Mouse (Mus musculus) ovary, postnatal 10 days (tissue): ENCODE results near the gene Eif3l.
A peak's percentile ranks its signal among the peaks of the same experiment; 100 is the strongest.
"Not testable (repeated sequence)": the region's sequence is repeated elsewhere in the genome, so short reads cannot be mapped to it uniquely, and the experiment has no call there.

ENCODE experiments used
- DNase-seq: peaks from one replicate; pipeline ENCODE4 v3.0.0; 2022; ENCODE audit warnings: low spot score

Gene Eif3l

DNA sequence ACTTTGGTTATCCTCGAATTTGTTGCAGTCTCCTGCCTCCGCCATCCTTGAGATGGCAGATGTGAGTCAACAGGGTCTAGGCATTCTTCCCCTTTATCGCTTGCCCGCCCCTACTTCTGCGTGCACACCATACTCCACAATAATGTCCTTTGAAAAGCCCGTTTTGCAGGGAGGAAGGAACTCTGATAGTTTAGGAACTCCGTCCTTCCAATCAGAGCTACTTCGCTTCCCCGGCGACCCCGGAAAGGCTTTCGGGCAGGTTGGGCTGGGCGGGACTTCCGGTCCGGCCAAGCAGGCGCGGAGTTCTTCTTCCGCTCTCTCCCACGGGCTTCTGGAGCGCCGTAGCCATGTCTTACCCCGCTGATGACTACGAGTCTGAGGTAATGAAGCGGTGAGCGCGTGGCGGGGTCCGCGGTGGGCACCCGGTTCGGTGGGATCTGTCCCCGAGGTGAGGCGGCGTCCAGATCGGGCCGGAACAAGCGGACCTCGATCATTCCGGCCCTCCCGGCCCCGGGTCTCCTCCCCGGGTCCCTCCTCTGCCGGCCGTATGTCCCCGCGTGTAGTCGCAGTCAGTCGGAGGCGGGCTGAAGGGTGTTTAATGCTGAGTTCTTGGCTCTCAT is at the start of gene Eif3l:
Eif3l (plus strand) TSS at position 267 of the 620 bp plus-strand sequence.
- peak; percentile 76 for DNase-seq

DNA sequence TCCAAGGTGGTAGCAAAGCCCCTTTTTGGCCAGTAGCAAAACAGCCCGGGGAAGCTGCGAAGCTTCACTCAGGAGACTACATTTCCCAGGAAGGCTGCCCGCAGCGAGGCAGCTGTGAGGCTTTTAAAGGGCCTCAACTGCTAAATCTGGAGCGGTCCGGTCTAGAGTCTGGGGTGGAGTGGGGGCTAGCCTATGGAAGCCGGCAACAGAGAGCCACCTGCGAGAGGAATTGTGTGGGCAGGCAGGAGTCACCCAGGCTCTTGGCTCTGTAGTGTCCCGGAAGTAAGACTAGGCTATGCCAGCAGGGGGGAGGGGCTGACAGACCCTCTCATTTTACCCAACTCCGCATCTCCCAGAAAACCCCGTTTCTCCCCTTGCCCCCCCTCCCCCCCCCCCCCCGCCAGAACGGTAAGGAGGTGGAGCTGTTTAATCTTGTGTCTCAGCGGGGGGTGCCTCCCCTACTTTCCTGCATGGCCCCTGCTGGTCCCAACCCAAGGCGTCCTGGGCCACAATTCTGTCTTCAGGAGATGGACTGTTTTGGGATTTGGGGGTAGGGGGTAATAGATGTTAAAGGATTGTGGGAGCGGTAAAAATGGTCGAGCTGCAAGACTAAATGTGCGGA is 49.2 kb upstream of the Eif3l start:
- no peak for DNase-seq

DNA sequence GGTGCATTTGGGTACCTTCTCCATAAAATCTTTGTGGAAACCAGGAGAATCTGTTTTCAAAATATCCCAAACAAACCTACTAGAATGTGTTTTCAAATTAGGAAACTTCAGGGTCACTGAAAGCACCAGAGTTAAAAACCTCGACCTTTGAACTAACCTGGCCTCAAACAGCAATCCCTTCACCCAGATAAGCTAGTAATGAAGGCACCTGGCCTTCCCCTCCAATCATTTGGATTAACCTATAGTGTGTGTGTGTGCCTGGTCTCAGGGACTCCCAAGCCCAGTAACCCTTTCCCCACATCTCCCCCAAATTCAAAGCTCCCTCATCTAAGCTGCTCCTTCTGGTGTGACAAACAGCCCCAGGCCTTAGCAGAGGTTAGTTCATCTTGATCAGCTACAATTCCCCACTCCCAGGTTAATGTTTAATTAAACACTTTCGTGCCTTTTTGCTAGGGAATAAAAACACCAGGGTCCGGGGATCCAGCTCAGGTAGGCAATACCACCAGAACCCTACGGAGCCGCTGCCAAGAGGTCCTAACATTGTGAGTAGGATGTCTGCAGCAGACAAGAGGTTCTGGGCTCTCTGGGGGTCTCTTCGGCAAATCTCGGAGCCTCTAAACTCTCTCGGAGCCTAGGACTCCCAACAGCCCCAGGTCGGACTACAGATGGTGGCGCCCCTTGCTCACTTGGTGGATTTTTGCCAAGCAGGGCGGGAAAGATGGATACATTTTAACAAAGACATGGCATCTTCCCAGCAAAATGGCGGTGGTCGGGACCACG is 48.3 kb upstream of the Eif3l start:
- no peak for DNase-seq

DNA sequence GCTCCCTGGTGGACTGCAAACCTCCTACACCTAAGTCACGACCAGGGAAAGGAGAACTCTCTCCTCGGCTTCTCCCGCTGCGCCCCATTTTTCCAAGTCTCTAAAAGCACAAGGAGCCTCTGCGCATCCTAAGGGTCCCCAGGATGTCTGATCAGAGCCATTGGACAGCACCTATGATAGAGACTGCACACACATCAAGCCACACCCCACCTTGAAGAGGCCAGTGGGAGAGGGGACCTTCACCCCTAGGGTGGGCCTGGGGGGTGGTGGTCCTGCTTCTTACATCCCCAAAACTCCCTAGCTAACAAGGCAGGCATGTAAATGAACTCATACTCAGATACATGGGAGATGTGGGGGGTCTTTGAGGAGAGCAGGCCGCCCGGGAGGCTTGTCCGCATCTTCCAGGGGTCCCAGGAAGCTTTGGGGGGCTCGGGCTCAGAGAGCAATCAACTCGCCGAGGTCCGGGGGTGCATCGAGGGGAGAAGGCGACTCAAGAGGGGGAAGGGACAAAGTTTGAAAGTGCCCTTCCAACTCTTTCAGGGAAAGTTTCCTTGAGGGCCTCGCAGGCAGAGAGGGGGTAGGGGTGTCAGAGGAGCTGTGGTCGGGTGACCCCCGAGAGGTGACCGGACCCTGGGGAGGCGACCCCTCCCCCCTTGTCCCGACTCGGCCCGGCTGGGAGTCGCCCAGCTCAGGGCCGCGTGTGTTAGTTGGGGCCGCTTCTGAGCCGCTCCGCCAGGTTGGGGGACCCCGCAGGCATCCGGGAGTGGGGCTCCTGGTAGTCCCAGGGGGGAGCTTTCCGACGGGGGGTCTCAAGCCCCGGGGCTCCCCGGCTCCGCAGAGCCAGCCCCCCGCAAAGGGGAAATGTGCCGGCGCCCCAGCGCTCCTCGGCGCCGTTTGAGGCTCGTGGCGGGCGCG is 47.4 kb upstream of the Eif3l start:
- DNase-seq: peak; percentile 43

DNA sequence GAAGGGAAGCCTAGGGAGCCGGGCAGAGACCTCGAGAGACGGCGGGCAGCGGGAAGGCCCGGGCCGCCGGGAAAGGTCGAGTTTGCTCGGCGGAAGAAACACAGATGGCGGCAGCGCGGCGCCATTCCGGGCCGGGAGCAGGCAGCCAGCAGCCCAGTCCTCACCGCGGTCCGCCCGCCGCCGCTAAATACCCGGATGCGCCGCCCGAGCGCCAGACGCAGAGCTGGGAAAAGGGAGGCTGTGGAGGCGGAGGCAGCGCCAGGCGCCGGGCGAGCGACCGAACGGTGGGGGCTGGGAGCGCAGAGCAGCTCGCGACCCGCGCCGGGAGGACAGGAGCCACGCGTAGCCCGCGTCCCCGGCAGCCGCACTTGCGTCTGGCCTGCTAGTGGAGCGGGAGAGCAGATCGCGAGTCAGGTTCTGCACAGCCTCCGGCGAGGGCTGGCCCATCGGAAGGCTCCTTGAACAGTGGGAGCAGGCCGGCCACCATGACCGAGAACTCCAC is 46.7 kb upstream of the Eif3l start, which contains the start of gene H1f0:
H1f0 (plus strand) TSS at position 214 of the 502 bp plus-strand sequence.
- peak; percentile 98 for DNase-seq

DNA sequence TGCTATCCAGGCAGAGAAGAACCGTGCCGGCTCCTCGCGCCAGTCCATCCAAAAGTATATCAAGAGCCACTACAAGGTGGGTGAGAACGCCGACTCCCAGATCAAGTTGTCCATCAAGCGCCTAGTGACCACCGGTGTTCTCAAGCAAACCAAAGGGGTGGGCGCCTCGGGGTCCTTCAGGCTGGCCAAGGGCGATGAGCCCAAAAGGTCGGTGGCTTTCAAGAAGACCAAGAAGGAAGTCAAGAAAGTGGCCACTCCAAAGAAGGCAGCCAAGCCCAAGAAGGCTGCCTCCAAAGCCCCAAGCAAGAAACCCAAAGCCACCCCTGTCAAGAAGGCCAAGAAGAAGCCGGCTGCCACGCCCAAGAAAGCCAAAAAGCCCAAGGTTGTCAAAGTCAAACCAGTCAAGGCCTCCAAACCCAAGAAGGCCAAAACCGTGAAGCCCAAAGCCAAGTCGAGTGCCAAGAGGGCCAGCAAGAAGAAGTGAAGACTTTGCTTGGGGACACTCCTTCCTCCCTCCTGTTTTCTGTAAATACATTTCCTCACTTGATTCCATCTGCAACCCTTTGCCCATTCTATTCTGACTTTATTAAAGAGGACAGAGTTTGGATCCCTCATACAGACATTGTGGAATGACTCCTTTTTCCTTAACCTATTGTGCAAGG is 46.0 kb upstream of the Eif3l start:
- no peak for DNase-seq

DNA sequence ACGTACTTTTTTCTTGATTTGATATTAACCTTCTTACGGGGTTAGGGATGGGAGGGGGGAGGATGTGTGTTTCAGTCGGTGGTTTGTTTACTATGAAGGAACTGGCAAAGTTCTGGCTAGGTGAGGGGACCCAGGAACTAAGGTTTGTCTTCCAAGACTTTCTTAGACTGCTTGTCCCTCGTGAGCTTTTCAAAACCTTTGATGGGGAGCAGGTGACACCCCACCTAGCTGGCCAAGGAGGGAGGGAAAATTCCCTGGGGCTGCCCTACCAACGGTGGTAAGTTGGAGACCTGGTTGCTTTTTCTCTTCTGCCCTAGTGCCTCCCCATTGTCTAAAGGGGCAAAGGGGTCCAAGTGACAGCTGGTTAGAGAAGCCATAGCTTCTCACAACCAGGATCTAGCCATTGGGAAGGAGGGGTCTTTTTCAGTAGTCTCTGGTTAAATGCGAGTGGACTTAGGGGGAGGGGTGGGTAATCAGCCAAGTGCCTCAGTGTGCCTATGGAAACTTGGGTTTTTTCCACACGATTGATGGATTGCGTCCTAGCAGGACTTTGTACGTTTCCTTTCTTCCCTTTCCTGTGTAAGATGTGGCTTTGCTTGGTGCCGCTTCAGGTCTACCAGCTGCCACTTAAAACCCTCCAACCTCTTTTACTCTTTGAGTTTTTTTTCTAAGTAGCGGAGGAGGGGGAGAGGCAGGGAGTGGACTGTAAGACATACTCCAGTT is 45.3 kb upstream of the Eif3l start:
- no peak for DNase-seq

DNA sequence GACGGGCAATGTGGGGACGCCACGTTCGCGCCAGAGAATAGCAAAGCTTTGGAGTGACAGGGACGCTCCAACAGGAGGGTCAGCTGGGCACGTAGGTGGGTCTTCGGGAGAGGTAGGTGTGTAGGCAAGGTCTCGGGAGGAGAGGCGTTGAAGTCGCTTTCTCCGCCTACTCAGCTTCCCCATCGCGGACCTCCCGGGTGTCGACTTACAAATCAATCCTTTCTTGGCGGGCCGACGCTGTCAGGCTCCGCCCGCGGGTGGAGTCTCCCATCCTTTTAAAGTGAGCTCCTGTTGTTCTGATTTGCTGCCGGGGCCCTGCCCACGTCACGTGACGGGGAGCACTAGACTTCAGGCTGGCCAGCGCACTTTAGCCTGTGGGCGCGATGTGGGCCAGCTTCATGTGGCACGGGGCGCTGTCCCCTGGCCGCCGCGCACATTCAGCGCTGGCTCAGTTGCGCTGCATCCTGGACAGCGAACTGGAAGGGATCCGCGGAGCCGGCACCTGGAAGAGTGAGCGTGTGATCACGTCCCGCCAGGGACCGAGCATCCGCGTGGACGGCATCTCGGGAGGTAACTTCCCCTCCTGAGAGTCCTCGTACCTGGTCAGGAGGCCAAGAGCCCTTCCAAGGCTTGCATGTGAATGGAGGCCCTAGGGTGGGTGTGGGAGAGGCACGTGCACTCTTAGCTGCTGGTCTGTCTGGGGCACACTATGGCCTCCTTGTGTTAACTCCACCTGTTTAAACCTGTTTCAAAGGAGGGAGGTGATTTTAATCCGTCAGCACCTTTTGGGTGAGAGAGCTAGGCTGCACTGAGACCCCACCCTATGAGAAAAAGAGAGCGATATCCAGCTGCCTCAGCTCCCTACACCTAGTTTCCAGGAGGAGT is 44.2 kb upstream of the Eif3l start:
- DNase-seq: peak; percentile 60

DNA sequence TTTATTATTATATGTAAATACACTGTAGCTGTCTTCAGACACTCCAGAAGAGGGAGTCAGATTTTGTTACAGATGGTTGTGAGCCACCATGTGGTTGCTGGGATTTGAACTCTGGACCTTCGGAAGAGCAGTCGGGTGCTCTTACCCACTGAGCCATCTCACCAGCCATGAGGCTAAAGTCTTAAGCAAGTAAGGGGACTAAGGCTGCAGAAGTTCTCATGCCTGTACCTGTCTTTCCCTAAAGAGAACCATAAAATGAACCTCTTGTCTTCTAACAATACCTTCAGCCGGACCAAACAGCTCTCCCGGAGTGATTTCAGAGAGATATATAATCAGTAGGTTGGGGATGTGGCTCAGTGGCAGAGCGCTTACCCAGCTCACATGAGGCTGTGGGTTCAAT is 43.1 kb upstream of the Eif3l start:
- not testable (repeated sequence) for DNase-seq

DNA sequence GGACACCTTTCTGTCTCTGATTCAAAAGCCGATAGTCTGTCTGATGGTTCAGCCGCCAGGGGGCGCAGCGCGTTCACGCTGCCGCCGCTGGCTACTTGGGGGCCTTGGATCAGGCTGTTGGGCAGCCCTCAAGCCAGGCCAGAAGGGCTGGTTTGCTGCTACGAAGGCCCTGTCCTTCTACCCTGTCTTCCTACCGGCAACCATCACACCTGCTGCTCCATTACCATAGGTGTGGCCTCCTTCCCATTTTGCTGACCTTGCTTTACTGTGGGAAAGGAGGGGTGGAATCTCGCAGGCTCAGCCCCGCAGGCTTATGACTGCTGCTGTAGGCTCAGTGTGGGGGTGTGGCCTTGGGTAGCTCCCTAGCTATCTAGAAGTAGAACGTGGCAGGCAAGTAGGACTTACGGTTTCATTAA is 37.1 kb upstream of the Eif3l start:
- peak; percentile 57 for DNase-seq

DNA sequence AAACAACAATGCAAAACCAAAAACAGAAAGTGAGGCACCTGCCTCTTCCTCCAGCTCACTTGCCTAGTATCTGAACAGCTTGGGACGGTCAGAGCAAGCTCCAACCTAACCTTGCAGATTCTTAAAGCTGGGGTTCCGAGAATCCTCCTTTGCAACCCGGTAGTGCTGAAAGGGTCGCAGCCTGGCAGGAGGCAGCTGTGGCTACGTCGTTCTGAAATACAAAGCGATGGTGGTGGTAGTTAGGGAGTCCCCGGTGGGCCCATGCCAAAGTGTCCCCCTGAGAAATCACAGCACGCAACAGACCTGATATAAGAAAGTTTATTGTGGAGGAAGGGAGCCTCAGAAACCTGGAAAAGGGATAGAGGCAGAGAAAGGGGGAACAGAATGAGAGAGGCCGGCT is 36.6 kb upstream of the Eif3l start:
- no peak for DNase-seq

DNA sequence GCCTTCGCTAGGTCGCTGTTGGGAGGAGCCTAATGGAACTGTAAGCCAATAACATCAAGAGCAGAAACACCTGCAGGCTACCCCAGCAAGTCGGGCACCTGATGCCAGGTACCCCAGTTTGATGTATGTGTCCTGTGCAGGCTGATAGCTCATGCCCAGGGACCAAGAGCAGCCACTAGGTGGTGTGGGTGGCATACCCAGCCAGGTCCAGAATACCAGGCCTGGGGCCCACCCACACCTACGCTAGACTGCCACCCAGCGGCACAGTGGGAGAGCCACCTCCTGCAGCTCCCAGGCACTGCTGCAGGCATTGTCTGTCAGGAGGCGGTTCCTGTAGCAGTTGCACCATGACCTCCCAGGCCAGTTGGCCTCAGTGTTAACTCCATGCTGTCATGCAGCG is 36.1 kb upstream of the Eif3l start:
- DNase-seq: no peak

DNA sequence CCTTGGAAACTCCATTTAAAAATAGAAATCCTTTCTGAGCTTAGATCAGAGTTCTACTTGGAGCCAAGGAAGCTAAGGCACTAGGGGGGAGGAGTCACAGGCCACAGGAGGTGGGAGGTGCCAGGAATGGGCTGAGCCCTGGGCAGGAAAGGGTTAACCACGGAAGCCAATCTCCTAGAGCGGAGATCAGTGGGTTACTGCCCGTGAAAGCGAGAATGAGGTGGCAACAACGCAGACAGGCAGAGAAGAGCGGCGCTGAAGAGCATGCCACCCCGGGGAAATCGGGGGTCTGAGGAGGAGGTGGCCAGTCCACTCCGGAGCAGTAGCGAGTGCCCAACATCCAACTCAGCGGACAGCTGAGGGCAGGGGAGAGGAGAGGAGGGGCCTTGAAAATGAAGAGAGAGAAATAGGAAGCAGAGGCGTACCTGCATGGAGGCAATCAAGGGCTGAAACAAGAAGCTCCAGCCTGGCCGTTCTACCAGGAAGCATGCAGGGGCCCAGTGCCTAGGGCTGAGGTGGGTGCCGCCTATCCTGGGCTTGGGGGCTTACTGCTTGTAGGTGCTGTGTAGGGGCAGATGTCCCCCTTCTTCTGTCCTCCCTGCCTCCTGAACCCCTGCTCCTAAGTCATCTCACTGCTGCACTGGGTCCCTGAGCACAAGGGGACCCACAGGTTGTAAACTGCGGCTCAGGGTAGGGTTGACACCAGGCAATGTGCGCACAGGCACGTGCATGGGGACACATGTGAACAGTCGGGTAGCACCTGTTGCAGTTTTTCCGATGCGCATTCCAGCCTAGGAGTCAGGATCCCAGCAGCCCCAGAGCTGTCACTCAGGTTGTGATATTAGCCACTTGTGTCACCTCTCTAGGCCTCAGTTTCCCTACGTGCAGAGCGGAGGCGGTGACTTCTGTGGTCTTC is 34.2 kb upstream of the Eif3l start:
- no peak for DNase-seq

DNA sequence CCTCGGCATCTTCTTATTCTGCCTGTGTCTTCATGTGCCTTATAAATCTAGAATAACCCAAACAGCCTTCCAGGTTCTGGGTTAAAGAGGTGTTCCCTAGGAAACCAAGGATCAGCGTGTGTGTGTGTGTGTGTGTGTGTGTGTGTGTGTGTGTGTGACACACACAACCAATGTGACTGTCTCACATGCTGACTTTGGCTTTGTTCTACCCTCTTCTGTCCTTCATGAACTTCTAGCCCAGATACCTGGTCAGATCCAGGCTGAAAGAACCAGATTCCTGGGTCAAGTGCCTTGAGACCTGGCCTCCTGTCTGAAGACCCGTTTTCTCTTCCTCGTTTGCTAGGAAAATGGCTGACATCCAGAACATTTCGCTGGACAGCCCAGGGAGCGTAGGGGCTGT is 33.4 kb upstream of the Eif3l start, which contains the start of gene Galr3:
Galr3 (plus strand) TSS at position 301 of the 400 bp plus-strand sequence.
- DNase-seq: no peak

DNA sequence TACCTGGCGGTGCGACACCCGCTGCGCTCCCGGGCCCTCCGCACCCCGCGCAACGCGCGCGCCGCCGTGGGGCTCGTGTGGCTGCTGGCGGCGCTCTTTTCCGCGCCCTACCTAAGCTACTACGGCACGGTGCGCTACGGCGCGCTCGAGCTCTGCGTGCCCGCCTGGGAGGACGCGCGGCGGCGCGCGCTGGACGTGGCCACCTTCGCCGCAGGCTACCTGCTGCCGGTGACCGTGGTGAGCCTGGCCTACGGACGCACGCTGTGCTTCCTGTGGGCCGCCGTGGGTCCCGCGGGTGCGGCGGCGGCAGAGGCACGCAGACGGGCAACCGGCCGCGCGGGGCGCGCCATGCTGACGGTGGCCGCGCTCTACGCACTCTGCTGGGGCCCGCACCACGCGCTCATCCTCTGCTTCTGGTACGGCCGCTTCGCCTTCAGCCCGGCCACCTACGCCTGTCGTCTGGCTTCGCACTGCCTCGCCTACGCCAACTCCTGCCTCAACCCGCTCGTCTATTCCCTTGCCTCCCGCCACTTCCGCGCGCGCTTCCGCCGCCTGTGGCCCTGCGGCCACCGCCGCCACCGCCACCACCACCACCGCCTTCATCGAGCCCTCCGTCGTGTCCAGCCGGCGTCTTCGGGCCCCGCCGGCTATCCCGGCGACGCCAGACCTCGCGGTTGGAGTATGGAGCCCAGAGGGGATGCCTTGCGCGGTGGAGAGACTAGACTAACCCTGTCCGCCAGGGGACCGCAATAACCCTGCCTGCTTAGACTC is 32.1 kb upstream of the Eif3l start:
- DNase-seq: no peak

DNA sequence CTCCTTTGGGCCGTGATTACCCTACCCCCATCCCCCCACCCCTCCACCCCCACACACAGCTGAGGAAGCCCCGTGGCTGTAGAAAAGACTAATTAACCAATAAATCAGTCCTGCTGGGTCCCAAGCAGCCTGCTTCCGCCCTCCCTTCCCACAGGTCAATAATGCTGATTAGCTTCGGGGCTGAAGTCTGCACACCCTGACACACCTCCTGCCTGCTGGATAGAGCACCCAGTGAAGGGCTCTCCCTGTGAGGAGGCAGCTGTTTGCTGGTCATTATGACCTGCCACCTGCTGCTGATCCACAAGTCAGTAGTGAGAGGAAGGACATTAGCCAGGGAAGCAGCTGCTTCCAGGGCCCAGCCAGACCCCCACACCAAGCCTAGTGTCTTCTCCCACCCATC is 30.1 kb upstream of the Eif3l start:
- no peak for DNase-seq

DNA sequence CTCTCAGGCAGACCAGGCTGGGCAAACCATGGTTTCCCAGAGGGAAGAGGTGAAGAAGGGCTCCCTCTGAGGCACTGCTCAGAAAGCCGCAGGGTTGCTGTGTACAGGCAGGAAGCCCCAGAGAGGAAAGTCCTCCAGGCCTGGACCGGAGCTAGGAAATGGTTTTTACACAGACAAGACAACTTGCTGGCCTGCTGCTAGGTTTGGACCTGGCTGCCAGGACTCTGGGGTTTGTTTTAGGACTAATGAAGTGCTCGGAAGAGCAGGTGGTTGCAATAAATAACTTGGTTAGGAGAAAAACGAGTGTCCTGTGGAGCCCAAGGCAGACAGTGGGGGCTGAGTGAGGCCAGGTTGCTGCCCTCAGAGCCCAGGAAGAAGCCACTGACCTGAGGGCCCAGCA is 26.8 kb upstream of the Eif3l start:
- no peak for DNase-seq
